Mouse (Mus musculus) liver, embryonic 11.5 days (tissue): ENCODE measurements around the gene P3h3. TPM values are rescaled to one million over a fixed set of nuclear protein-coding genes. Genes with fewer than 3 reads are reported as not detected.

Source experiments
- ATAC-seq: fragments of 200-750 bp; cut with Nextera tagmentation; replicated peaks from 2 replicates; pipeline ENCODE4 v1.8.0; 2017; ENCODE audit warnings: moderate number of reproducible peaks, mild to moderate bottlenecking, moderate TSS enrichment, moderate library complexity; ENCODE audit not compliant: low FRiP score
- DNase-seq: peaks from one replicate; pipeline ENCODE4 v3.0.0-alpha.2; 2017; ENCODE audit warnings: low spot score
- H3K27ac ChIP-seq: fragments of 300-500 bp; sonication (generic); 2 replicates; pipeline ENCODE4 v1.5.1; 2014; ENCODE audit warnings: mild to moderate bottlenecking, low read depth, low read length, control low read depth
- H3K27me3 ChIP-seq: fragments of 300-500 bp; sonication (generic); replicated peaks from 2 replicates; pipeline ENCODE4 v1.6.1; 2014; ENCODE audit warnings: low read length, mixed read lengths; ENCODE audit not compliant: control insufficient read depth, insufficient read depth
- H3K36me3 ChIP-seq: fragments of 300-500 bp; sonication (generic); 2 replicates; pipeline ENCODE4 v1.6.1; 2014; ENCODE audit warnings: mild to moderate bottlenecking, low read length, moderate library complexity, mixed read lengths; ENCODE audit not compliant: control insufficient read depth, insufficient read depth
- H3K4me1 ChIP-seq: fragments of 300-500 bp; sonication (generic); replicated peaks from 2 replicates; pipeline ENCODE4 v1.6.1; 2014; ENCODE audit warnings: low read length, mixed read lengths; ENCODE audit not compliant: control insufficient read depth, insufficient read depth
- H3K4me2 ChIP-seq: fragments of 300-500 bp; sonication (generic); 2 replicates; pipeline ENCODE4 v1.6.1; 2014; ENCODE audit warnings: mild to moderate bottlenecking, control low read depth, moderate library complexity
- H3K4me3 ChIP-seq: fragments of 300-500 bp; sonication (generic); 2 replicates; pipeline ENCODE4 v1.5.1; 2014; ENCODE audit warnings: low read depth, low read length, control low read depth
- H3K9ac ChIP-seq: fragments of 300-500 bp; sonication (generic); 2 replicates; pipeline ENCODE4 v1.6.1; 2014; ENCODE audit warnings: low read depth, low read length, control low read depth
- H3K9me3 ChIP-seq: fragments of 300-500 bp; sonication (generic); 2 replicates; pipeline ENCODE4 v1.6.1; 2016; ENCODE audit warnings: low read length, inconsistent platforms, mixed read lengths; ENCODE audit not compliant: control insufficient read depth
- WGBS: fragments of 180-500 bp; shearing (Covaris S2); extraction: QIAGEN DNeasy Blood & Tissue Kit; methylation state at CpG from one replicate; pipeline ENCODE4 v1.1.7; 2014; 5-methylcytosine and 5-hydroxymethylcytosine counted together
- polyA plus RNA-seq: library from polyadenylated mRNA; unstranded; fragments of >200 nt; fragmentation: Nextera tagmentation; extraction: Ambion mirVana; gene quantifications from 2 replicates; pipeline ENCODE4 v1.2.1, GENCODE M21; 2014

P3h3 gene
- polyA plus RNA-seq = 8.6 and 11.3 TPM in 2 replicates

DNA sequence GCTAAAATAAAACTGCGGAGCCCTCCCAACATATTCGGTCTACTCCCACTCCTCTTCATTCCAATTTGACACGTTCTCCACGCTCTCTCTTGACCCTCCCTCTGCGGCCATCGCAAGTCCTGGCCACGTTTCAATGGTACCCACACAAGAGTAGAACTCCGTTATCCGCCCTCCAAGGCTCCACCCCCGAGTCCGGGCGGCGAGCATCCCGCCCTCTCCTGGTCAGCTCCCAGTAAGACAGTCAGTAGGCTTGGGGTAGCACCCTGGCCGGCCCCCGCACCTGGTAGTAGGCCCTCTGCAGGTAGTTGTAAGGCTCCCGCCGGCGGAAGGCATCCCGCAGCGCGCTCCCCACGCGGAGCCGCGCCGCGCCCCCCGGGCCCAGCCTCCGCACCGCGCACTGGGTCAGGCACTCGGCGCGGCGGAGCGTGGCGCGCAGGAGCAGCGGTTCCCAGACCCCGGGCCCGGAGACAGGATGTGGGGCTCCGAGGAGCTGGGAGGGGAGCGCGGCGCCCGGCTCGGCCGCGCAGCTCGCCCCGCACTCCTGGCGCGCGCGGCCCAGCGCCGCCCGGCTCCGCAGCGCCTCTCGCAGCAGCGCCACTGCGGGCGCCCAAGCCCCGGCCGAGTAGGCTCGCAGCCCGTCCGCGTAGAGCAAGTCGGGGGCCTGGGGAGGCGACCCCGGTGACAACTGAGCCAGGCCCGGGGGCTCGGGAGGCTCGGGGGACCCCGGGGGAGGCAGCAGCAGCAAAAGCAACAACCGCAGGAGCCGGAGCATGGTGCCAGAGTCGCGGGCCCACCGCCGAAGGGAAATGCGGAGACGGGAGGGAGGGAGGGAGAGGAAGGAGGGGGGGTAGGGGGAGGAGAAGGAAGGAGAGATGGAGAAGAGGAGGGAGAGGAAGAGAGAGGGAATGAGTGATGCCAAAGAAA, at the start of gene P3h3:
P3h3 (minus strand) TSS at position 837 of the 924 bp plus-strand sequence.
- H3K4me1 ChIP-seq = no peaks in the 10 kb centered on the region; the same call in 1 of the 2 replicates
- H3K4me3 ChIP-seq = peak within 1 kb of the TSS; percentile 57
- peak within 1 kb of the TSS; percentile 63 for H3K9ac ChIP-seq
- peaks cover 71% of the 10 kb centered on the region for H3K27me3 ChIP-seq
- peak within 1 kb of the TSS; percentile 78 for H3K27ac ChIP-seq
- no peaks in the 10 kb centered on the region for H3K9me3 ChIP-seq
- ATAC-seq (peak; percentile 69), DNase-seq (peak; percentile 82)
- under 1% methylated on average over 78 of the region's 86 CpGs for WGBS
- H3K36me3 ChIP-seq = no peaks in the 10 kb centered on the region
- H3K4me2 ChIP-seq = peak within 1 kb of the TSS; percentile 80

DNA sequence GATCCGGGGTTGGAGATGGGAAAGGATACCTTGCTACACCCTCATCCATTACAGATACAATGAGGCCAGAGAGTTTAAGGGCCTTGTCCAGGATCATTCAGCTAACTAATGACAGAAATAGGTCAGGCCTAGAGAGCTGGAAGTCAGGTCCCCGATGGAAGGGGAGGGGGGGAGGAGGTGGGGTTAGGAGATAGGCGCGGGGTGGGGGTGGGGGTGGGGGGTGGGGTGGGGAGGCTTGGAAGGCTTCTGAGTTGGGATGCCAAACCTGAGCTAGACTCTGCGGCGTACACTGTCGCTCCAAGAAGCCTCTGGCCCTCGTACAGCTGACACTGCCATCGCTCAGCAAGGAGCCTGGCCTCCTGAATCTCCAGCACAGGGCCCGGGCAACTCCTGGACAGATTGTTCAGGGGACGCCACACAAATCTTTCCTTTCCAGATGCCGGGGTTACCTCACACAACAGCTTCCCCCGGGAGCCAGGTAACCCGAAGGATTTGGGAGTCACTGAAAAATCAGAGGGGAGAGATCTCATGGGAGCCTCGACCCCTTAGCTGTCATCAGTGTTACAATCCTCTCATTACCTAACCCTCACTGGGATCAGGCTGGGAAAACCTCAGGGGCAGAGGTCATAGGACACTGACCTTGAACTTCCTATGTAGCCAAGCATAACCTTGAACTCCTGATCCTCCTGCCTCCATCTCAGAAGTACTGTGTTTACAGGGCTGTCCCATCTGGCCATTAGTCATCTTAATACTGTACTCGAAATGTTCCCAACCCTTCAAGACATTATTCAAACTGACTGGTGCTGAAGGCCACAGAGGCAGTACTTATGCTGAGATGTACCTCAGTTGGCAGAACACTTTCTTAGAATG, 47.7 kb upstream of the P3h3 start:
- Histone ChIP-seq H3K4me1 (peaks cover 10% of the 10 kb centered on the region; the same call in 1 of the 2 replicates), H3K9ac (peak overlapping the region; percentile 78; the same call in 1 of the 2 replicates), H3K4me2 (peak overlapping the region; percentile 98), H3K36me3 (no peaks in the 10 kb centered on the region), H3K9me3 (no peaks in the 10 kb centered on the region), H3K27ac (peak overlapping the region; percentile 86; the same call in 1 of the 2 replicates), H3K27me3 (peaks cover 21% of the 10 kb centered on the region), H3K4me3 (no peak overlapping the region)
- DNase-seq = no peak
- WGBS = 53% methylated on average over 13 of the region's 16 CpGs
- ATAC-seq = no peak

GRCm38 (mm10) chr6:124904161-124904981, 46.8 kb upstream of the P3h3 start:
- Histone ChIP-seq H3K4me2 (peak overlapping the region; percentile 98), H3K36me3 (no peaks in the 10 kb centered on the region), H3K4me3 (peak overlapping the region; percentile 70), H3K27ac (peak overlapping the region; percentile 86), H3K9ac (peak overlapping the region; percentile 78), H3K4me1 (peaks cover 5% of the 10 kb centered on the region; the same call in 1 of the 2 replicates), H3K9me3 (no peaks in the 10 kb centered on the region), H3K27me3 (peaks cover 12% of the 10 kb centered on the region)
- 17% methylated on average over 24 of the region's 24 CpGs for WGBS
- peak; percentile 62 for ATAC-seq
- DNase-seq = no peak

DNA sequence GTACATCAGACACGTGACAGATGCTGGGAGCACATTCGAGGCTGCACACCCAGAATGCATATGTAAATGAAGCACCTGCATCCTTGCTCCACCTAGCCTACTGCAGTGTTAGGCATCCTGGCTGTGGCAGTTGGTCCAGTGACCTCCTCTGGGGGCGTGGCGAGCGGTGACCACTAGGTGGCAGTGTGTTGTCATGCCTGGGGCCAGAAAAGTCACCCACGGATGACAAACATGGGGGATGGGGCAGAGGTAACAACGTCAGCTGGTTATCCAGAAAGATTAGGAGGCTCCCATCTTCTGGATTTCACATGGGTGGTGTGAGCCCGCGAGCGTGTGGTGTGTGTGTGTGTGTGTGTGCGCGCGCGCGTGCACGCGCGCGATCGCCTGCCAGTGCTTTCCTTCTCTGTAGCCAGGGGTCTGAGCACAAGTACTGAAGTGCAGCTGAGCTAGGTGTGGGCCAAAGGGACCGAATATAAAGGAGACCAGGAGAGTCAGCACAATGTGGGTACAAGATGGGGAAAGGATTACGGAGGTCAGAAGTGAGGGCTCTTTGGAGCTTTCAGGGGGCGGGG, 46.1 kb upstream of the P3h3 start:
- H3K4me1 ChIP-seq = peaks cover 5% of the 10 kb centered on the region; the same call in 1 of the 2 replicates
- peak overlapping the region; percentile 98 for H3K4me2 ChIP-seq
- no peaks in the 10 kb centered on the region for H3K36me3 ChIP-seq
- ATAC-seq (peak; percentile 89), DNase-seq (peak; percentile 94)
- peak overlapping the region; percentile 78 for H3K9ac ChIP-seq
- peaks cover 5% of the 10 kb centered on the region for H3K27me3 ChIP-seq
- no peaks in the 10 kb centered on the region for H3K9me3 ChIP-seq
- H3K4me3 ChIP-seq = peak overlapping the region; percentile 70
- WGBS = under 1% methylated on average over 23 of the region's 23 CpGs
- peak overlapping the region; percentile 86 for H3K27ac ChIP-seq

- Histone ChIP-seq H3K4me1 (peaks cover 5% of the 10 kb centered on the region; the same call in 1 of the 2 replicates), H3K4me2 (no peak overlapping the region), H3K27ac (no peak overlapping the region), H3K36me3 (no peaks in the 10 kb centered on the region), H3K27me3 (no peaks in the 10 kb centered on the region), H3K9ac (no peak overlapping the region), H3K9me3 (no peaks in the 10 kb centered on the region), H3K4me3 (no peak overlapping the region)
- DNase-seq = no peak
- no peak for ATAC-seq
Measured at GRCm38 (mm10) chr6:124901851-124902250, 44.3 kb upstream of the P3h3 start.

DNA sequence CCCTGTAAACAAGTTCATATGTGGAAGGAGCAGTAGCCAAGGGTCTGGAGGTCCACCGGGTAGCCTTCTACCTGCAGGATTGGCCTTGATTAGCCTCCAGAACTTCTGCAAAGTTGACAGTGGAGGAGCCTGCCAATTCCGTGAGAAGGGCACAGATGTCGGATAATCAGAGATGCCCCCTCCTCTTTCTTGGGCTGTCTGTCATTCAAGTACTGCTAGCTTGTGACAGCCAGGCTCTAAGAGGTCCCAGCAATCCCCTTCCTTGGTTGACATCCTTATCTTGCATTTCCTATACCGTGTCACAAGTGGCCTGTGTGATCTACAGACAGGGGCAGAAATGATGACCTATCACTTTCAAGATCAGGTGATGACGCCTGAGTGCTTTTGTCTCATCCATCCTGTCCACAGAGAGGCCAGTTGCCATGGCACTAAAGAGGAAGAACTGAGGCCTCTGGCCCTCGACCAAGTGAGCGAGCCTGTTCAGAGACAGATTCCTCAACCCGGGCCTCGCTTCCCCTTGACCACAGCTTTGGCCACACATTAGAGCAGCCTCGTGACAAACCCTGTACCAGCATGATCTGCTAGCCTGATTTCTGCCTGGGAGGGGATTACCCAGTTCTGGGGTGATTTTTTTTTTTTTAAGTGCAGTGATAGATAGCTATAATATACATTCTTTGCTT, 43.4 kb upstream of the P3h3 start:
- WGBS = 34% methylated on average over 10 of the region's 10 CpGs

GRCm38 (mm10) chr6:124900056-124900800, 42.7 kb upstream of the P3h3 start:
- 77% methylated on average over 8 of the region's 8 CpGs for WGBS
- H3K9me3 ChIP-seq = no peaks in the 10 kb centered on the region

More for the DNA sequence above, 43.4 kb upstream of the P3h3 start:
- H3K4me2 ChIP-seq = no peak overlapping the region
- no peaks in the 10 kb centered on the region for H3K9me3 ChIP-seq
- H3K36me3 ChIP-seq = no peaks in the 10 kb centered on the region
- H3K4me1 ChIP-seq = peaks cover 5% of the 10 kb centered on the region; the same call in 1 of the 2 replicates
- no peak overlapping the region for H3K4me3 ChIP-seq
- H3K27ac ChIP-seq = no peak overlapping the region
- no peaks in the 10 kb centered on the region for H3K27me3 ChIP-seq
- DNase-seq = no peak
- ATAC-seq = no peak
- H3K9ac ChIP-seq = no peak overlapping the region

More at GRCm38 (mm10) chr6:124900056-124900800, 42.7 kb upstream of the P3h3 start:
- Histone ChIP-seq H3K9ac (no peak overlapping the region), H3K4me3 (no peak overlapping the region), H3K27ac (no peak overlapping the region), H3K4me2 (no peak overlapping the region), H3K36me3 (no peaks in the 10 kb centered on the region), H3K4me1 (peaks cover 5% of the 10 kb centered on the region; the same call in 1 of the 2 replicates), H3K27me3 (no peaks in the 10 kb centered on the region)
- ATAC-seq (no peak), DNase-seq (no peak)
